Mouse (Mus musculus) mature B cell (primary cell): Measurements from ENCODE around the gene Adcy4.
"Not testable (repeated sequence)": the region's sequence is repeated elsewhere in the genome, so short reads cannot be mapped to it uniquely, and the experiment has no call there.

ENCODE experiments used
- in situ Hi-C: fragments of 300-500 bp; cut with MboI; formaldehyde crosslinking; loops from 2 replicates; pipeline ENCODE4 v1.14.3; 2019

The Adcy4 gene

DNA sequence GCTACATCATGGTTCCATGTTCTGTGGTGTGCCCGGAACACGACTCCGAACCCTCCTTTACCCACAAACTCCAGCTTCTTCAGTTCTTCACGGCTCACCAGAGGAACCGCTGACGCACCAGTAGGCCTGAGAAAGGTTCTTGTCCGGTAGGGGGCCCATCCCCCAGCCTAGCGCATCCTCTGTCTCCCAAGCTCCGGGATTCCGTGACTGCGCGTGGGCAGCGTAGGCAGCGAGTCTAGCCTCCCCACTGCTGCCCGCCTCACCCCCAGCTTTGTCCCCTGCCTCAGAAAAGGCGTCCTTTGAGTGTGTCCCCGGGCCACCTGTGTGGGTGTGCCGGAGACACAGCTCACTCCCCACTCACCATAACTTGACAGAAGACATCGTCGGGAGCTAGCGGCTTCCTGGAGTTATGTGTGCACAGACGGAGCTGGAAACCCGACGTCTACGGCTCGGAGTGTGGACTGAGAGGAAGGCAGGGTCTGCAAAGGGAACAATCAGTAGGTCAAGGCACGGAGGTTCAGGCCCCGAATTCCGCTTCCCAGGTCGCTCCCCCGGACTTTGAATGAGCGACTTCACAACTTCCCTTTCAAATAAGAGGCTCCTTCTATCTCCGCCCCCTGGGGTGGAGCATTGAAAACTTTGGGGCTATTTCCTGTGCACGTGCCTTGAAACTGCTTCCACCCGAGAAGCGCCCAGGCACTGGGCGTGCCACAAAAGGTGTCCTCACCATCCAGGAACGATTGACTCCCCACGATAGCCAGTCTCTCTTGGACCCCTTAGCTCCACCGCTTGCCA lies 4.6 kb upstream of the Adcy4 start, which contains the start of gene Ripk3:
Gene Ripk3, minus strand, starts transcription at position 610 of the 795 bp plus-strand sequence.
- in situ Hi-C loops: no loop called here

DNA sequence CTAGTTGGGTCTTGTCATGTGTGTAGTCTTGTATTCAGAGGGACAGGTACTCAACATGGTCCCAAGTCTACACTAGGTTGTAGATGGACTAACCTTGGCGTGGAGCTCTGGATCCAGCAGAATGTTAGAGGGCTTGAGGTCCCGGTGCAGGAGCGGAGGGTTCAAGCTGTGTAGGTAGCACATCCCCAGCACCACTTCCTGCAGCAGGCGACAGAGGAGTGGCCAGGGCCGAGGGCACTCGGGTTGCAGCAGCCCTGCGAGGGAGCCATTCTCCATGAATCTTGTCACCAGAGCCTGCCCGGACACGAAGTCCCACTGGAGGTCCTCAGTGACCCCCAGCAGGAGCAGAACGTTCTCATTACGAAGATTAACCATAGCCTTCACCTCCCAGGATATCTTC lies 3.8 kb upstream of the Adcy4 start:
- in situ Hi-C loops: no loop called here

DNA sequence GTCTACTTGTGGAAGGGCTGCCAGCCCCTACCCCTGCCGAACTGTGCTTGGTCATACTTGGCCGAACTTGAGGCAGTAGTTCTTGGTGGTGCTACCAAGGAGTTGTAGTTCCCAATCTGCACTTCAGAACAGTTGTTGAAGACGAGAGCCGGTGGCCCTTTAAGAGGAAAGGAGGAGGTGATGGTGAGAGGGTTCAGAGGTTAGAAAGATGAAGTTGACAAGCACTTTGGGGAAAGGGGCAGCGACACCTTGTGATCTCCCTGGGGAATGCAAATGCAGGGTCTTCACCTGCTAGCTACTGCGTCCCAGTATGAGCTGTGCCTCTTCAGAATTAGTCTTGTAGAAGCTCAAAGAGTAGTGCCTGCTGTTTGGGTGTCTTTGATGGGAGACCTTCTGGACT lies 1.3 kb upstream of the Adcy4 start:
- in situ Hi-C loops: no loop called here

DNA sequence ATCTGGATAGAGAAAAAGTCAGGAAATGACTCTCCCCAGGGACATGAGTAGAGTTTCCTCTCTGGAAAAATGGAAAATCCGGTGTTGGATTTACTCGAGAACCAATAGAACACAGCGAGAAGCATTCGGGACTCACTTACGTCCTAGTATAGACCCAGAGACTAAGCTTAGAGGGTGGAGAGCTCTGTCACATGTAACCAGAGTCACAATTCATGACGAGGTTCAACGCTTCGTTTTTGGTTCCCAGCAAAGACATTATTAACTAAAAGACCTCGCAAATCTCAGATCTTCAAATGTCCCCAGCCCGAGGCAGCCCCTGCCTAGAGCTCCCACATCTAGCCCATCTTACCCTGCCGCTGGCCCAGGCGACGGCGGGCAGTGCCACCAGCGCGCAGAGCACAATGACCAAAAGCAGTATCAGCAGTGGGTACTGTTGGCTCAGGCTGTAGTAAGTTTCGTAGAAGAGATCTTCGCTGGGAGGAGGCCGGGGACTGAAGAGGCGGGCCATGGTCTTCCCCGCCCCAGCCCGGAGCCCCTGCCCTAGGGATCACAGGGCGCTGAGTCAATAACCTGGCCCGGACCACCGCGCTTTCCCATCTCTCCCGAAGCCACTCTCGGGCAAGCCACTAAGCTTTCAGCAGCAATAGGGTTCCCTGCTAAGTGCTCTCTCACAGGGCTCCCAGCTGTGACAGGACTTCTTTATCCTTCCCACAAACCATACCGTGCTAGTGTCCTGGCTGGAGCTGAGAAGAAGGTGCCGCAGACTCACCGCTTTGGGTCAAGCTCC lies 531 bp downstream of the Adcy4 start:
- in situ Hi-C loops: no loop called here

DNA sequence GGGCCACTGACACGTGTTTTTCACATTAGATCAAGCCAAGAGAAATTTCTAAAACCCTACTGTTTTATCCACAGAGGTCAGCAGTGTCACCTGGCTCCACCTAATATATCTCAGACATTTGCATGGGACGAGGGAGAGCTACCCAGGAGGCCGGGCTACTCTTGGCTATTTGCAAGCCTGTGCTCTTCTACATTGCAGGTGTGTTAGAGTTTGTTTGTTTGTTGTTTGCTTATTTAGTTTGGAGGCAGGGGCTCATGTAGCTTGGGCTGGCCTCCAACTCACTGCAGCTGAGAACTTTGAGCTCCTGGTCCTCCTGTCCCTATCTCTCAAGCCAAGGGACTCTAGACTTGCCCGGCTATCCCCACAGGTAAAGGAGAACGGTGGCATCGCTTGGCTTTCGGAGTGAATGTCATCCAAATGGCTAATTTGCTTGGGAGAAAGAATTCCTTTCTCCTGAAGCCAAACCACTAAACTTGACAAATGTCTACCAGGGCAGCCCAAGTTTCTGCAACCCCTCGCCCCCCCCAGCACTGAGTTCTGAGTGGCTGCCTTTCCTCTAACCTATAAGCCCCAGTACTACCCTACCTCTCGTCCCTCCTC lies 1.4 kb downstream of the Adcy4 start:
- in situ Hi-C loops: no loop called here

DNA sequence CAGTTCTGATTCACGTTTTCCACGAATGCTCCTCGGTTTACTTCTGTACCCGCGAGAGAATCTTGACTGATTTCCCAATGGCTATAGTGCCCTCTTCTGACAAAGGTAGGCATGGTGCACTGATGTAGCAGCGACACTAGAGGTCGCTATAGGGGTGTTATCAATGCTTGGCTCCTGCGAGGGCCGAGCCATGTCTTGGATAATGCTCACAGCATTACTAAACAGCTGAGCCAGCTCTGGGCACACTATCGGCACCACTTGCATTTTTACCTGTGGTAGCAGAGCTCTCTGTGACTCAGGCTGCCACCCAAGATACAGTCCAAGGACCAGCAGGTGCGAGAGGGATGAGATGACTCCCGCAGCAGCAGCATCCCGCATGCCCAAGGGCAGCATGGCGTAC lies 2.6 kb downstream of the Adcy4 start:
- in situ Hi-C loops: no loop called here

DNA sequence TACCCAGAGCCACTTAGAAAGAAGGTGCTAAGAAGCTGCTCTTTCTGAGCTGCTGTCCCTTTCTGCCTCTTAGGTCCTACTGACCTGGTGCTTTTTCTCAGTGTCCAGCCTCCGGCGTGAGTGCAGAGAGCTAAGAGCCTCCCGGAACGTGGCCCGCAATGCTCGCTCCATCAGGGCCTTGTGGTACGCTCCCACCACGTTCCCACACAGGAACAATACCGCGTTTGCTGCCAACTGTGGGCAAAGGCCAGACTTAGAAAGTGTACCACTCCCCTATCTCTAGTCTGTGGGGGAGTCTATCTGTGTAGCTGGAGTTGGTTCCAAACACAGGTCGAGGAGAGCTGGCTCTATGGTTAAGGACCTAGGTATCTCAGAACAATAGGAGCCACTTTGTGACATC lies 3.2 kb downstream of the Adcy4 start:
- in situ Hi-C loops: no loop called here

DNA sequence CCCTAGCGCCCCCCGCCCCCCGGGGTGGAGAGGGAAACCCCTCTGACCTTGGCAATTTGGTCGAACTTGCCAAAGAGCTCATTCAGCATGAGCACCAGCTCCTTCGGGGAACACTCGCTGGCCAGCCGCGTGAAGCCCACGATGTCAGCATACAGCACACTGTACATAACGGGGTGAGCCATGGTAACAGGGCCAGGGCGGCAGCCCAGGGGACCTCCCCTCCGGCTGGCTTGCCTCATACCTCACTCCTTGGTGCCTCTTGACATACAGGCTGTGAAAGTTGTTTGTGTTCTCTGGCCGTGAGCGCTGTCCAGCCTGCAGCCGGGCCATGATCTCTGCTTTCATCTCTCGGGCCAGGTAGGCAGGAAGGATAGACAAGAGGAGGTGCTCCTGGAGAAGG lies 4.2 kb downstream of the Adcy4 start:
- in situ Hi-C loops: no loop called here

DNA sequence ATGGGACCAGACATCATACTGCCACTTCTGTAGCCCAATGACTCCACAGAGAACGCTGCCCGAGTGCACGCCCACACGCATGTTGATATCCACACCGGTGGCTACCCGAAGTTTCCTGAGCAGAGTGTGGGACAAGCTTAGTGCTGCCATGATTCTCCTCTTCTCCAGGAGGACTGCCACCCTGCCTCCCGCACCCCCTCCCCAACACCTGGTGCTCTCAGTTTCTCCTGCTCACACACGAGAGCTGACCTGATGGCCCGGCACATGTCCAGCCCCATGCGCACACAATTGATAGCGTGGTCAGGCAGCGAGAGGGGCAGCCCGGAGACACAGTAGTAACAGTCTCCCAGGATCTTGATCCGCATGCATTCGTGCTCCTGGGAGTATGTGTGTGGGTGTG lies 5.2 kb downstream of the Adcy4 start:
- in situ Hi-C loops: no loop called here

DNA sequence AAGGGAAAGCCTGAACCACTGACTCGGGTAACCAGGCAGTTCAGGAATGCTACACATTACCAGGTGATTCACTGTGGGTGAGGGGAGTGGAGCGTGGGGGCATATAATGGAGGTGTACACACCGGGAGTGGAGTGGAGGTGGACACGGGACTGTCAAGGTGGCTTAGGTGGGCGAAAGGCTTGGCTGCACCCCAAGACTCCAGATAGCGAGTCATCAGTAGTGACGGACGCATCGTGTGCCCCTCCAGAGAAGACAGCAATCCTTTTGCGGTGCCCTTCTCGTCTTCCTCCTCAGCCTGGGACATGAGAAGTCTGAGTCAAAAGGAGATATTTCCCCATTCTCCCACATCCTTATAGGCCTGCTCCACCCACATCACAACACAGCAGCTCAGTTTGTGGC lies 6.1 kb downstream of the Adcy4 start:
- in situ Hi-C loops: no loop called here

DNA sequence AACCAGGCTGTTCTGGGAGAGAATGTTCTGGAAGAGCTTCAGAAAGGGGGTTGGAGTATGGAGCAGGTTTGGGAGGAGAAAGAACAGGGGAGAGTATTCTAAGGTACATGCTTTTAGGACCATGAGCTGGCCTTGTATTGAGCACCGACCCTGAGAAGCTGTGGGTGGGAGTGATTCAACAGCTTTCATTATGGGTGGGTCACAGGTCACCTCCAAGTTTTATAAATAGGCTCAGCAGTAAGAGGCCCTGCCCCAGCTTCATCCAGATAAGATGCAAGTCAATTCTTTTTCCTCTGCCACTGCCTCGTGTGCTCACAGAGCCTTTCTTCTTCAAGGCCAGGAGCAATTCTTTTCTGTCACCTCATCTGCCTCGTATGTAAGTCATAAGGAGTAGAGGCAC lies 6.7 kb downstream of the Adcy4 start:
- in situ Hi-C loops: no loop called here

DNA sequence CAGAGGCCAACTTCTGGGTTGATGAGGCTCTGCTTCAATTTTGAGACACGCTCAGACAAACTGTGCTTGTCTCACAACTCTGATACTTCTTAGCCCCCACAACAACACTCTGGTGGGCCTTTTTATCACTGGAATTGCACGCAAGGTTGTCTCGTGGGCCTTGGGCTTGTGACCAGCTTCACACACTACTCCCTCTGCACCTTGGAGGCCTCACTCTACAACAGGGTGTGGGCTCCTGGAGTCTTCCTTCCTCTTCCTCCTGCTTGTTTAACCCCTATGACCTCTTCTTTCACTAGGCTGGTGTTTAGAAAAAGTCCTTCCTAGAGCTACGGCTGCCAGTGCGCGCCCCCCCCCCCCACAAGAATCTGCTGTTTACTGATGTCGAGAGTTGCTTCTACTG lies 7.2 kb downstream of the Adcy4 start:
- in situ Hi-C loops: no loop called here

DNA sequence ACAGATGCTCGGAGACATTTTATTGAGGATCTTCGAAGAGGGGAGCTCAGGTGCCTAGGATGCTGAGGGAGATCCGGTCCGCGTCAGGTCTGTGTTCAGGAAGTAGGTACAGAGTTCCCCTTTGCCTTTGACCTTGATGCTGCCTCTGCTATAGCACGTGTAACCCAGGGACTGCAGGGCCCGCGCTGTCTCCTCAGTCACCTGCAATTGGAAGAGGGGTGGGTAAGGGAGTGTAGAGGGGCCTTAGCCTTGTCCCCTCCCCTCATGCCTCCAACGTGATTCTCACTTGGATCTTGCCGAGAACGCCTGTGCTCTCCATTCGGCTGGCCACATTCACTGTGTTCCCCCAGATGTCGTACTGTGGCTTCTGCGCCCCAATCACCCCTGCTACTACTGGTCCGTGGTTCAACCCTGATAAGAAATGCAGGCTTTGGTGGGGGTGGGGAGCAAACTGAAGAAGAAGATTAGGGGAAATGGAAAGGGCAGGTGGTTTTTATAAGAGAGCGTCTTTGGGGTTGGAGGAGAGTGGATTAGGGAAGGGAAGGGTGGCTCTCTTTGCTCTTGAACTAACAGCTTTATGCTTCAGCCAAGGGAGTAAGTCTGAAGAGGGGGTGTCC lies 14.7 kb downstream of the Adcy4 start:
- in situ Hi-C loops: no loop called here

DNA sequence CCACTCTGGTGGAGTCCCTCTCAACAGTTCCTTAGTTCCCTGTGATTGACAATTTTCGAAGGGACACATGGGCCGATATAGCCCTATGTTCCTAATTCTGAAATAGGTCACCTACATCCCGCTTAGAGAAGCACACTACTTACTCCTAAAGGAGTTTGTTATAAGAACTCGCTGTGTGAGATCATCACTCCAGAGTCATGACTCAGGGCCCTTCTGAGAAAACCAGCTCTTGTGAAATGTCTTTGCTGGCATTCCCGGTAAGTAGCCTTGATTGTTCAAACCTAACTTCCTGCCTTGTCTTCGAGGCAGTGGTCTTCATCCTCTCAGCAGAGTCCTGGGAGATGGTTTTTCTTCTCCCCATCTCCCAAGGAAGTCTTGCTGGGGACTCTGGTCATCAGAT lies 15.3 kb downstream of the Adcy4 start:
- in situ Hi-C loops: no loop called here

DNA sequence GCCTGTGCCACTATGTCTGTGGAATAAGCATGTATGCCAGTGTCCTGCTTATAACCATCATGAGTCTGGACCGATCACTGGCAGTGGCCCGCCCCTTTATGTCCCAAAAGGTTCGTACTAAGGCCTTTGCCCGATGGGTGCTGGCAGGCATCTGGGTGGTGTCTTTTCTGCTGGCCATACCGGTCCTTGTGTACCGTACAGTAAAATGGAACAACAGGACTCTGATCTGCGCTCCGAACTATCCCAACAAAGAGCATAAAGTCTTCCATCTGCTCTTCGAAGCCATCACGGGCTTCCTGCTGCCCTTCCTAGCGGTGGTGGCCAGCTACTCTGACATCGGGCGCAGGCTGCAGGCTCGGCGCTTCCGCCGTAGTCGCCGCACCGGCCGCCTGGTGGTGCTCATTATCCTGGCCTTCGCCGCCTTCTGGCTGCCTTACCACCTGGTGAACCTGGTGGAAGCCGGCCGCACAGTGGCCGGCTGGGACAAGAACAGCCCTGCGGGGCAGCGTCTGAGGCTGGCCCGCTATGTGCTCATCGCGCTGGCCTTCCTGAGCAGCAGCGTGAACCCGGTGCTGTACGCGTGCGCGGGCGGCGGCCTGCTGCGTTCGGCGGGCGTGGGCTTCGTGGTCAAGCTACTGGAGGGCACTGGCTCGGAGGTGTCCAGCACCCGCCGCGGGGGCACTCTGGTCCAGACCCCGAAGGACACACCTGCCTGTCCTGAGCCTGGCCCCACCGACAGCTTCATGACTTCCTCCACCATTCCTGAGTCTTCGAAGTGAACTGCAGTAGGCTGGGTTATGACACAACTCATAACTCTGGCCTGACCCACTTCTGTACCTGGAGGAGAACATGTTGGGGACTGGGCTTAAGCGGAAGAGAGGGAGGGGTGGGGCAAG lies 16.1 kb downstream of the Adcy4 start:
- in situ Hi-C loops: no loop called here

DNA sequence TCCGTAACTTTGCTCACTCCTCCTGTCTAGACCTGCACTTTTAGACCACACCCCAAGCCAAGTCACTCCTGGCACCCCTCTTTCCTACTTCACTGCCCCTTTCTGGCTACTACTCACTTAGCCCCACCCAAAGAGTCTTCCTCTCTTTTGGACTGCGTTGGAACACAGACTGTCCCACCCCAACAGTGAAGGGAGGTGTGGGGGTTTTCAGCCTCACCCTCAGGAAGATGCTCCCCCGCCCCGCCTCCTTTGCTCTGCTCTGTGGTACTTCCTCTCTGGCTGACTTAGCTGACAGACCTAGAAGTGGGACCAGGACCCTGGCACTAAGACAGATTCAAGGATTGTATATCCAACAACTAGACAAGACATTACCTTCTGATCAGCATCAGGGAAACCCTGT lies 18.2 kb downstream of the Adcy4 start, which contains the start of gene Ltb4r1:
Gene Ltb4r1, plus strand, starts transcription at position 267 of the 400 bp plus-strand sequence.
- in situ Hi-C loops: no loop called here

DNA sequence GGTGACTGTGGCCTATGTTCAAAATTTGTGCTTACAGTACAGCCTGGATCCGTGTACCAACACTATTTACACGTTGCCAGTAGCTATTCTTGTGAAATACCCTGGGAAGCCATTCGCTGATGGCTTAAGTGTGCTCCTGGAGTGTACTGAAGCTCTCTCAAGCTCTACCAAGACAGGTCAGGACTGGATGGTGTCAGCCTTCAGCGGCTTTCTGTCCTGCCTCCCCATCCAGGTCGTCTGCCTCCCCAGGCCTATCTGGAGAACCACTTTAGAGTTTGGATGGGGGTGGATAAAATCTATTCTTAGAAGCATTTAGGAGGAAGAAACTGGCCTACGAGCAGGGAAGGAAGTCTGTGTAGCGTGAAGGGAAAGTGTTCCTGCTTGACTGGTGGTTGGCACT lies 20.7 kb downstream of the Adcy4 start:
- in situ Hi-C loops: no loop called here

DNA sequence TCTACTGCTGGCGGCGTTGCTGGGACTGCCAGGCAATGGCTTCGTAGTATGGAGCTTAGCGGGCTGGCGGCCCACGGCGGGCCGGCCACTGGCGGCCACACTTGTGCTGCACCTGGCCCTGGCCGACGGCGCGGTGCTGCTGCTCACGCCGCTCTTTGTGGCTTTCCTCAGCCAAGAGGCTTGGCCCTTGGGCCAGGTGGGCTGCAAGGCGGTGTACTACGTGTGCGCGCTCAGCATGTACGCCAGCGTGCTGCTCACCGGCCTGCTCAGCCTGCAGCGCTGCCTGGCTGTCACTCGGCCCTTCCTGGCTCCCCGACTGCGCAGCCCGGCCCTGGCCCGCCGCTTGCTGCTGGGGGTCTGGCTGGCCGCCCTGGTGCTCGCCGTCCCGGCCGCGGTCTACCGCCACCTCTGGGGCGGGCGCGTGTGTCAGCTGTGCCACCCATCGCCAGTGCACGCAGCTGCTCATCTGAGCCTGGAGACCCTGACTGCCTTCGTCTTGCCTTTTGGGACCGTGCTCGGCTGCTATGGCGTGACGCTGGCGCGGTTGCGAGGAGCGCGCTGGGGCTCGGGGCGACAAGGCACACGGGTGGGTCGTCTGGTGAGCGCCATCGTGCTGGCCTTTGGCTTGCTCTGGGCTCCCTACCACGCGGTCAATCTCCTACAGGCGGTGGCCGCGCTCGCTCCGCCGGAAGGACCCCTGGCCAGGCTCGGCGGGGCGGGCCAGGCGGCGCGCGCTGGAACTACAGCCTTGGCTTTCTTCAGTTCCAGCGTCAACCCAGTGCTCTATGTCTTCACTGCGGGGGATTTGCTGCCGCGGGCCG lies 21.7 kb downstream of the Adcy4 start:
- in situ Hi-C loops: no loop called here

DNA sequence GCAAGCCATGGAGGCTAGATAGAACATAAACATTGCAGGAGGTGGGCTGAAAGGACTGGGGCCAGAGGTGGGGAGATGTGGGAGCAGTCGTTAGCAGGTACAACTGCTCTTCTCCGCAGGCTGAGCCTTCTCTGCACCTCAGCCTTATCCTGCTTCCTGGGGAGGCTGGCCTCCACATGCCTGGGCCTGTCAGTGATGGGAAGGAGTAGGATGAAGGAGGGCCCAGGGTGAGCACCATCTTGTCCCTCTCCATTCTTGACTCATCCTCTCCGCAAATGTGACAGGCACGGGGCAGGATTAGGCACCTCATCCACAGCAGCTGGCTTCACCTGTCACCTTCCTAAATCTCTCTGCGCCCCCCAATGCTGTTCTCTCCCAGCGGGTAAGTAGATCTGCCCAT lies 22.7 kb downstream of the Adcy4 start, which contains the start of gene Ltb4r2:
Gene Ltb4r2, plus strand, starts transcription at position 266 of the 400 bp plus-strand sequence.
- in situ Hi-C loops: no loop called here

DNA sequence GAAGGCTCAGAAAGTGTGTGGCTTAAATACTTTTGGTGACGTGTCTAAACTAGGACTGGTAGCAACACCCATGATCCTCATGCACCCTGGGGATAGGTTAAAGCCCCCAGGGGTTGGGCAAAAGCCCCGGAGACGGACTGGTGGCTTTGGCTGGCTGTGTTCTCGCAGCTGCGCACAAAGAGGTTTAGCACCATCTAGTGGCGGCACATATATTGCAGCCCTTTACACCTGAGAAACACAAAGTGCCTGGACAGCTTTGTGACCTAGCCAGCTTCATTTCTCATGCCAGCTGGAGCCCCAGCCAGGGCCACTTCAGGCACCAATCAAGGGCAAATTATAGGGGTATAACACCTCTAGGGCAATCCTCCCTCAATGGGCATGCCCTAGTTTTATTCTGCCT lies 23.7 kb downstream of the Adcy4 start:
- in situ Hi-C loops: not testable (repeated sequence)
